Mouse (Mus musculus): ENCODE data around the gene Appl1. TPM values are rescaled to one million over a fixed set of nuclear protein-coding genes. Genes with fewer than 3 reads are reported as not detected.
"Not testable (repeated sequence)": the region's sequence is repeated elsewhere in the genome, so short reads cannot be mapped to it uniquely, and the experiment has no call there.

Gene Appl1
- total and polyA plus RNA-seq, 3 experiments, result 2.5 to 4.5 TPM; not detected in 1

DNA sequence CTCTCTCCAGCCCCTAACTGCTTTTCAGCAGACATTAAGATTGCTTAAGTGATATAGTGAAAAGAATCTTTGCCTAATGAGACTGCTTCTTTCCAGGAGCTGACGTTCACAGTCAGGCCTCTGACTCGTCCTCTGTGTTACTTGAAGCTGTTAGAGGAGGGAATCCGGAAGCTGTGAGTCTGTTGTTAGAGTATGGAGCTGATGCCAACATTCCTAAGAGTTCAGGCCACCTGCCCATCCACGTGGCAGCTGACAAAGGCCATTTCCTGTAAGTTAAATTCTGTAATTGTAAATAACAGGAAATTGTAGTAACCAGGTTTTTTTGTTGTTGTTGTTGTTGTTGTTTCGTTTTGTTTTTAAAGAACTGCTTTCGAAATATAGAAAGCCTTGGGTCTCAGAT lies 59.8 kb downstream of the Appl1 start:
- Histone ChIP-seq H3K36me3 (ENCODE audit: control insufficient read depth in 1 of 2, insufficient read depth in 2 of 2, low read length in 2 of 2) (no peaks in the 10 kb centered on the region), H3K9ac (ENCODE audit: control insufficient read depth, low read depth, low read length, poor library complexity, severe bottlenecking) (no peak overlapping the region), H3K9me3 (replicated peaks; ENCODE audit: insufficient read depth, low read length) (no peaks in the 10 kb centered on the region), H3K27me3 (ENCODE audit: control insufficient read depth in 1 of 2, insufficient read depth in 2 of 2, low read length in 2 of 2) (0 out of 4 replicates have a peak, but pooled peaks cover 0 to 2% of the 10 kb centered on the region in 2 experiments), H3K4me3 (ENCODE audit: control insufficient read depth in 1 of 2, insufficient read depth in 1 of 2, low read depth in 2 of 2, low read length in 2 of 2) (no peak overlapping the region), H3K27ac (ENCODE audit: control insufficient read depth, low read depth, low read length) (no peak overlapping the region), H3K79me2 (ENCODE audit: control insufficient read depth, insufficient read depth, low read length, poor library complexity) (no peaks in the 10 kb centered on the region), H3K4me1 (ENCODE audit: control insufficient read depth in 1 of 2, insufficient read depth in 2 of 2, low read length in 2 of 2) (no peaks in the 10 kb centered on the region)
- no peak for TF ChIP-seq SMC3 (IDR thresholded peaks at IDR 0.05; ENCODE audit: low read depth, low read length)
- TF ChIP-seq TCF12 (IDR thresholded peaks at IDR 0.05; ENCODE audit: low read depth, low read length), result no peak
- no peak for TF ChIP-seq MYB (IDR thresholded peaks at IDR 0.05; ENCODE audit: low read depth, low read length)
- no peak for TF ChIP-seq ZNF384 (IDR thresholded peaks at IDR 0.05; ENCODE audit: low read depth, low read length)
- TF ChIP-seq ZKSCAN1 (IDR thresholded peaks at IDR 0.05; ENCODE audit: low read depth, low read length), result no peak
- no peak for DNase-seq (ENCODE audit: low read depth, low spot score)

DNA sequence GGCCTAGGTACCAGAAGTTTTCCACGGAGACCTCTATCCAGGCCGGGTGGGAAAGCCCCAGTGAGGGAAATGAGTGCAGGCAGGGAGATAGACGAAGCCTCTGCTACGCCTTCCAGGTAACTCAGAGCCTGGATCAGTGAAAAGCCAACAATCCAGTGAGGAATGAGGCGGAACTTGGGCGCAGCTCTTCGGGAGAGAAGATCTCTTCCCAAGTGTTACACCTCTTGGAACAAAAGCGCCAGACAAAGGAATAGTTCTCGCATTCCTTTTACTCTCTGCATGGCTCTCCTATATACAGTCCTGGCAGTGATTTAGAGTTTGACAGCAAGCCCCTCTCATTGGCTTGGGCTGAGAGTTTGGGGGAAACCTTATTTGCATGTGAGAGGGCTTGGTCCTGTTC lies 60.6 kb downstream of the Appl1 start:
- H3K27me3 ChIP-seq (ENCODE audit: control insufficient read depth in 1 of 2, insufficient read depth in 2 of 2, low read length in 2 of 2); H3K4me3 ChIP-seq (ENCODE audit: control insufficient read depth in 1 of 2, insufficient read depth in 1 of 2, low read depth in 2 of 2, low read length in 2 of 2); H3K36me3 ChIP-seq (ENCODE audit: control insufficient read depth in 1 of 2, insufficient read depth in 2 of 2, low read length in 2 of 2); H3K4me1 ChIP-seq (ENCODE audit: control insufficient read depth in 1 of 2, insufficient read depth in 2 of 2, low read length in 2 of 2); H3K9ac ChIP-seq (ENCODE audit: control insufficient read depth, low read depth, low read length, poor library complexity, severe bottlenecking); H3K79me2 ChIP-seq (ENCODE audit: control insufficient read depth, insufficient read depth, low read length, poor library complexity); H3K27ac ChIP-seq (ENCODE audit: control insufficient read depth, low read depth, low read length); DNase-seq (ENCODE audit: low read depth, low spot score); H3K9me3 ChIP-seq (replicated peaks; ENCODE audit: insufficient read depth, low read length): not testable (repeated sequence)

DNA sequence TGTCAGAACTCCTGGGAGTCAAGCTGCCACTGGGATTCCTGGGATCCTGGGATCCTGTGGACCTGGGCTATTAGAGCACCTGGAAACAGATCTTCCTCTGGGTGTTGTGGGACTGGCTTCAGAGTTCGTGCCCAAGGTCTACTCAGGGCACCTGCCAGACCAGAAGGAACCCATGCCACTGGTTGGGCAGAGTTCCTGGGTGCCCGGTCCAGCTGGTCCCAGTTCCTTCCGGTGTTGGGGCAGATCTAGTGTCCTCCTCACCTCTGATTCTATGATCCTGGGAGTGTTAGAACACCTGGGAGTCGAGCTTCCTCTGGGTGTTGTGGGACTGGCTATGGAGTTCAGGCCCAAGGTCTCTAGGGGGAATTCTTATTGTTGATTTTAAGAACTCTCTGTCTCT lies 63.6 kb downstream of the Appl1 start:
- H3K27ac ChIP-seq (ENCODE audit: control insufficient read depth, low read depth, low read length), result no peak overlapping the region
- TF ChIP-seq SMC3 (IDR thresholded peaks at IDR 0.05; ENCODE audit: low read depth, low read length) (no peak), TCF12 (IDR thresholded peaks at IDR 0.05; ENCODE audit: low read depth, low read length) (no peak), RAD21 (IDR thresholded peaks at IDR 0.05; ENCODE audit: low read depth, low read length) (no peak), ZC3H11A (IDR thresholded peaks at IDR 0.05; ENCODE audit: low read depth, low read length) (no peak), CTCF (IDR thresholded peaks at IDR 0.05 in 2 of 3, conservative IDR thresholded peaks at IDR 0.05 in 1 of 3; ENCODE audit: control insufficient read depth in 1 of 3, insufficient read depth in 1 of 3, low read depth in 2 of 3, low read length in 3 of 3, poor library complexity in 1 of 3, severe bottlenecking in 1 of 3) (no peak), MXI1 (IDR thresholded peaks at IDR 0.05; ENCODE audit: low read depth, low read length) (no peak), ETS1 (IDR thresholded peaks at IDR 0.05; ENCODE audit: low read depth, low read length) (no peak), ZNF384 (IDR thresholded peaks at IDR 0.05; ENCODE audit: low read depth, low read length) (no peak), HCFC1 (IDR thresholded peaks at IDR 0.05; ENCODE audit: low read depth, low read length) (no peak), POLR2AphosphoS5 (IDR thresholded peaks at IDR 0.05; ENCODE audit: borderline replicate concordance, low read depth, low read length) (no peak), E2F4 (IDR thresholded peaks at IDR 0.05; ENCODE audit: borderline replicate concordance, low read depth, low read length) (no peak), UBTF (IDR thresholded peaks at IDR 0.05; ENCODE audit: borderline replicate concordance, insufficient read depth, low read depth, low read length) (no peak), MEF2A (IDR thresholded peaks at IDR 0.05; ENCODE audit: extremely low read depth, insufficient replicate concordance, low read depth, low read length, poor library complexity, severe bottlenecking) (no peak), TBP (IDR thresholded peaks at IDR 0.05; ENCODE audit: low read depth, low read length) (no peak)
- no peaks in the 10 kb centered on the region for H3K79me2 ChIP-seq (ENCODE audit: control insufficient read depth, insufficient read depth, low read length, poor library complexity)
- H3K9me3 ChIP-seq (replicated peaks; ENCODE audit: insufficient read depth, low read length), result no peaks in the 10 kb centered on the region
- H3K4me3 ChIP-seq (ENCODE audit: control insufficient read depth in 1 of 2, insufficient read depth in 1 of 2, low read depth in 2 of 2, low read length in 2 of 2), result no peak overlapping the region
- peaks cover 0 to 4% of the 10 kb centered on the region in 2 experiments; a peak in 1 of 4 replicates for H3K27me3 ChIP-seq (ENCODE audit: control insufficient read depth in 1 of 2, insufficient read depth in 2 of 2, low read length in 2 of 2)
- H3K36me3 ChIP-seq (ENCODE audit: control insufficient read depth in 1 of 2, insufficient read depth in 2 of 2, low read length in 2 of 2), result no peaks in the 10 kb centered on the region
- H3K4me1 ChIP-seq (ENCODE audit: control insufficient read depth in 1 of 2, insufficient read depth in 2 of 2, low read length in 2 of 2), result no peaks in the 10 kb centered on the region
- no peak for DNase-seq (ENCODE audit: low read depth, low spot score)
- H3K9ac ChIP-seq (ENCODE audit: control insufficient read depth, low read depth, low read length, poor library complexity, severe bottlenecking), result no peak overlapping the region

Measured in MEL (cell line).